Mouse (Mus musculus): ENCODE data around the gene Nek2. TPM values are rescaled to one million over a fixed set of nuclear protein-coding genes. Genes with fewer than 3 reads are reported as not detected.

Gene Nek2
- polyA plus RNA-seq (2012; fragmentation: generic; extraction: Trizol) = 10 to 100 TPM in 1 of 2 experiments, 1 to 10 TPM in 1; 5.6 to 20.4 TPM

DNA sequence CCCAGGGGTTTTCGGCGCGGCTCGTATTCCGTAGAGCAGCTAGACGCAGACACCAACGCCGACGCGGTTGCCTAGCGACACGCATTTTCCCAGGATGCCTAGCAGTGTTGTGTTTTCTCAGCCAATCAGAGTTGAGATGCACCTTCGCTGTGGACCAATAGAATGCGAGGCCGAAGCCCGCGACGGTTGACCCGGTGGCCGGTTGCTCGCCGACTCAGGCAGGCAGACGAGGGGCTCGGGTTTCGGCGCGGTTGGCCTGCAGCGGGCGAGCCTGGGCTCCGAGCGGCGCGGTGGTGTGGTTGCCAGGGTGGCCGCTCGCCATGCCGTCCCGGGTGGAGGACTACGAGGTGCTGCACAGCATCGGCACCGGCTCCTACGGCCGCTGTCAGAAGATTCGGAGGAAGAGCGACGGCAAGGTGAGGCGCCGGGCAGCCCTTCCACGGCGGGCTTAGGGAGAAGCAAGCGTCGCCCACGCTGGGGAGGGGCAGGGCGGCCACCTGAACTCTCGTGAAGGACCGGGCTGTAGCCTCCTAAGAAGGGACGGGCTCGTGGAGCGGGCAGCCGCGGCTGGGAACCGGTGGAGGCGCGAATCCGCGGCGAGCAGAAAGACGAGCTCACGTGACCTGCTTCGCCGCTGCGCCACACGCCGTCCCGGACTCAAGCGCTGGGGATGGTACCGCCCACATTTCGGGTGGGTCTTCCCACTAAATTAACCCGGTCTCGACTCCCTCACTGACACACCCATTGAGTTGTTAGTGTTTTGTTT, at the start of gene Nek2:
Nek2 (plus strand) TSS at position 119 of the 766 bp plus-strand sequence.

Other genes starting within 250 kb of the Nek2 start
- gene Dtl, start 245.9 kb upstream of the Nek2 start, polyA plus RNA-seq (2012; fragmentation: generic; extraction: Trizol) = 1 to 10 TPM in 1 of 2 experiments, under 1 TPM in 1; 0.75 to 2.3 TPM
- gene Ints7, start 245.8 kb upstream of the Nek2 start, polyA plus RNA-seq (2012; fragmentation: generic; extraction: Trizol) = 10 to 100 TPM in 1 of 2 experiments, 1 to 10 TPM in 1; 6.6 to 13.3 TPM
- gene Lpgat1, start 103.6 kb upstream of the Nek2 start, polyA plus RNA-seq (2012; fragmentation: generic; extraction: Trizol) = 1 to 10 TPM; 1.9 to 7.3 TPM
- gene Slc30a1, start 85.3 kb downstream of the Nek2 start, polyA plus RNA-seq (2012; fragmentation: generic; extraction: Trizol) = 1 to 10 TPM in 1 of 2 experiments, under 1 TPM in 1; 0.27 to 1.9 TPM
- under 1 TPM in 1 of 2 experiments, not detected in 1; 0.04 TPM for gene Rd3, start 155.9 kb downstream of the Nek2 start, polyA plus RNA-seq (2012; fragmentation: generic; extraction: Trizol)

Data from C3H10T1/2 (cell line).